Mouse (Mus musculus) leukemia stem cell, adult 10-12 weeks (primary cell): ENCODE results near the gene Zfp607b. TPM values are rescaled to one million over a fixed set of nuclear protein-coding genes. Genes with fewer than 3 reads are reported as not detected.

Experiments
- polyA plus RNA-seq: library from polyadenylated mRNA; stranded (reverse); fragments of >175 nt; gene quantifications from 2 replicates; pipeline ENCODE4 v1.2.3, GENCODE M21; 2012; ENCODE audit warnings: low replicate concordance

The Zfp607b gene
- not detected in 2 replicates for polyA plus RNA-seq

DNA sequence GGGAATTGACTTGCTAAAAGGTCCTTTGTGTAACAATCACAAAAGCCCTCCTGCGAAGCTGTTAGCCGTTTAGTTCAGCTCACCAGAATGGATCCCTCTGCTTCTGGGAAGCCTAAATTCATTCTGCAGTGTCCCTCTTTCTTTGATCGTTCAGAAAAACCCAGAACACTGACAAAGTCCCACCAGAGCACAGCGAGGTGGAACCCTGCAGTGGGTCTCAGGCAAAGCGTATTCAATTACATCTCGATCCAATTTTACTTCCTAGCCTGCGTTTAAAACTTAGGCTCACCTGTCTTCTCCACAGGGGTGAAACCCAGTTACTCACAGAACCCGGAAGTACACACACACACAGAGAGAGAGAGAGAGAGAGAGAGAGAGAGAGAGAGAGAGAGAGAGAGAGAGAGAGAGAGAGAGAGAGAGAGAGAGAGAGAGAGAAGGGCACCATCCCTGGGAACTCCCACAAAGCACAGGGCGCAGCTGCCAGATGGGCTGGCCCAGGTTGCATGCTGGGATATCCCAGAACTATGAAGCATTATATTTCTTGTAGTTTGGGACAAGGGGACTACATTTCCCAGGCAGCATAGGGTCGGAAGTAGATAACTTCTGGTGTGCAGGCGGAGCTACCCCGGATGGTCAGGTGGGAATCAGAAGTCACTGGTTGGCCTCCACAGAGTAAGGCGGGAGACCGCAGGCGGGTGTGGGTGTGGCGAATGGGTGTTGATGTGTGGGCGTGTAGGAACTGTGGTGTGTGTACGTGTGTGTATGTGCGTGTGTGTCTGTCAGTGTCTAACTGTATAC, at the start of gene Zfp607b:
Zfp607b (plus strand) TSS at position 526 of the 798 bp plus-strand sequence.

DNA sequence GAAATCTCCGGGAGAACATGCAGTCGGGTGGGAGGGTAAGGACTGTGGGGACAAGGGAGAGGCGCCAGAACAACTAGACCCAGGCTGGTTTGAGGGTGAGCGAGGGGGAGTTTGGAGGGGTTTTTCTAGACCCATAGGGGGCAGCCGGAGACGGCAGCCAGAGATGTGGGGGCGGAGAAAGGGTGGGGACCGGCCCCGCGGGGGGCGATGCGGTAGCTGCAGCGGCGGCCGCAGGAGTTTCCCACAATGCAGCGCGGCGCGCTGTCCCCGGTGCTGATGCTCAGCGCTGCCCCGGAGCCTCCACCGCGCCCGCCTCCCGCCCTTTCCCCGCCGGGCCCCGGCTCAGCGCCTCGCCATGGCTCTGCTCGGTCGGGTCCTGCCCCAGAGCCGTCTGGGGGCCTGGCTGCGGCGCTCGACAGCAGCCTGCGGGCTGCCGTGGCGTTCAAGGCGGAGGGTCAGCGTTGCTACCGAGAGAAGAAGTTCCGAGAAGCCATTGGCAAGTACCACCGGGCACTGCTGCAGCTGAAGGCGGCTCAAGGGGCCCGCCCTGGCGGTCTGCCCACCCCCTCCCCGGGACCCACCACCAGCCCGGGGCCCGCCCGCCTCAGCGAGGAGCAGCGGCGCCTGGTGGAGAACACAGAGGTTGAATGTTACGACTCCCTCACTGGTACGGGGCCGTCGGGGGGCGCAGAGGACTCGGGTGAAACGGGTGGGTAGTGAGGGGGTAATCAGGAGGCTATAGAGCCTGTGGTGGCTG, 35.3 kb upstream of the Zfp607b start, which contains the start of gene Ttc9b:
Ttc9b (plus strand) TSS at position 235 of the 757 bp plus-strand sequence.

GRCm38 (mm10) chr7:27674522-27675221, 14.5 kb upstream of the Zfp607b start, which contains the start of gene Map3k10:
Gene Map3k10 (minus strand): TSS chr7:27674598.

GRCm38 (mm10) chr7:27731281-27731883, 42.2 kb downstream of the Zfp607b start, which contains the start of gene Zfp60:
Gene Zfp60 (plus strand): TSS chr7:27731389.

Other genes with a start within 250 kb of the Zfp607b start
- gene Sptbn4, start 241.7 kb upstream of the Zfp607b start, polyA plus RNA-seq, result 0.24 and 0.45 TPM in 2 replicates
- gene Blvrb, start 241.4 kb upstream of the Zfp607b start, polyA plus RNA-seq, result 834 and 943 TPM in 2 replicates
- 20.2 and 49.9 TPM in 2 replicates for gene Sertad3, start 215.6 kb upstream of the Zfp607b start, polyA plus RNA-seq
- 85.4 and 91.2 TPM in 2 replicates for gene Sertad1, start 202.4 kb upstream of the Zfp607b start, polyA plus RNA-seq
- 2.9 and 3.2 TPM in 2 replicates for gene Prx, start 190.0 kb upstream of the Zfp607b start, polyA plus RNA-seq
- gene Hipk4, start 166.1 kb upstream of the Zfp607b start, polyA plus RNA-seq, result 1.9 and 5.5 TPM in 2 replicates
- 83.5 and 116 TPM in 2 replicates for gene Pld3, start 136.1 kb upstream of the Zfp607b start, polyA plus RNA-seq
- gene 2310022A10Rik, start 136.1 kb upstream of the Zfp607b start, polyA plus RNA-seq, result 44.0 and 93.8 TPM in 2 replicates
- 47.9 and 84.4 TPM in 2 replicates for gene Akt2, start 97.8 kb upstream of the Zfp607b start, polyA plus RNA-seq
- gene Ttc9b, start 35.4 kb upstream of the Zfp607b start, polyA plus RNA-seq, result not detected in 2 replicates
- gene Map3k10, start 14.7 kb upstream of the Zfp607b start, polyA plus RNA-seq, result 29.5 and 45.0 TPM in 2 replicates
- gene Zfp60, start 42.0 kb downstream of the Zfp607b start, polyA plus RNA-seq, result 0.36 TPM in 1 of 2 replicates, not detected in the other
- 0.09 and 0.35 TPM in 2 replicates for gene Zfp626, start 117.9 kb downstream of the Zfp607b start, polyA plus RNA-seq
- gene Zfp59, start 149.3 kb downstream of the Zfp607b start, polyA plus RNA-seq, result 0.15 TPM in 1 of 2 replicates, not detected in the other
- 0.08 and 0.19 TPM in 2 replicates for gene Zfp607a, start 168.2 kb downstream of the Zfp607b start, polyA plus RNA-seq
- 0.05 and 0.07 TPM in 2 replicates for gene Zfp974, start 240.1 kb downstream of the Zfp607b start, polyA plus RNA-seq